Mouse (Mus musculus): ENCODE measurements at regions not wholly inside any gene's neighbourhood (a gene's known extent, or its start where the extent isn't known, plus 50 kb on each side); places are given as distances from the start of the nearest gene placed in this dataset.

- no peak for TF ChIP-seq CTCF (IDR thresholded peaks at IDR 0.05)
- in situ Hi-C loops (cut with MboI; ENCODE audit: low pct_unique_long_range_greater_than_20kb), result no loop called here
- ATAC-seq (no peak), DNase-seq (ENCODE audit: low read depth, low spot score) (no peak)
- ChIA-PET POLR2A (no interaction called here), CTCF (interaction anchor here (1.3 kb wide), 1 partner anchor 15 kb away, joined by 3 read pairs; no protein-coding TSS in a partner anchor)
- H3K27me3 ChIP-seq, result no peaks in the 10 kb centered on the region
These were observed 157.4 kb upstream of the Slc30a5 start for GRCm38 (mm10) chr13:100990646-100991045.

GRCm38 (mm10) chr13:100988671-100989531, 155.7 kb upstream of the Slc30a5 start:
- in situ Hi-C loops (cut with MboI; ENCODE audit: low pct_unique_long_range_greater_than_20kb), result no loop called here

GRCm38 (mm10) chr13:100988116-100988515, 154.9 kb upstream of the Slc30a5 start:
- no peak for ATAC-seq
- no peak for DNase-seq (ENCODE audit: low read depth, low spot score)
- ChIA-PET POLR2A (no interaction called here), CTCF (no interaction called here)
- no peaks in the 10 kb centered on the region for H3K27me3 ChIP-seq
- TF ChIP-seq CTCF (IDR thresholded peaks at IDR 0.05), result no peak
- in situ Hi-C loops (cut with MboI; ENCODE audit: low pct_unique_long_range_greater_than_20kb), result no loop called here

More at GRCm38 (mm10) chr13:100988671-100989531, 155.7 kb upstream of the Slc30a5 start:
- ATAC-seq (no peak), DNase-seq (ENCODE audit: low read depth, low spot score) (no peak)
- H3K27me3 ChIP-seq, result no peaks in the 10 kb centered on the region
- CTCF ChIA-PET, result no interaction called here
- POLR2A ChIA-PET, result no interaction called here
- TF ChIP-seq CTCF (IDR thresholded peaks at IDR 0.05), result no peak

GRCm38 (mm10) chr13:100975741-100976140, 142.5 kb upstream of the Slc30a5 start:
- CTCF ChIA-PET, result interaction anchor here (0.6 to 1.5 kb wide), 5 partner anchors 25 to 359 kb away, joined by 3 to 4 read pairs (median 3); no protein-coding TSS in a partner anchor
- no peak for DNase-seq (ENCODE audit: low read depth, low spot score)

GRCm38 (mm10) chr13:100971080-100972017, 138.1 kb upstream of the Slc30a5 start:
- DNase-seq (ENCODE audit: low read depth, low spot score), result no peak
- peak; percentile 60 for ATAC-seq
- ChIA-PET POLR2A (interaction anchor here (0.6 kb wide), 1 partner anchor 530 kb away, joined by 3 read pairs; no protein-coding TSS in a partner anchor), CTCF (interaction anchor here (1.7 kb wide), 1 partner anchor 39 kb away, joined by 5 read pairs; no protein-coding TSS in a partner anchor)
- in situ Hi-C loops (cut with MboI; ENCODE audit: low pct_unique_long_range_greater_than_20kb), result no loop called here
- TF ChIP-seq CTCF (IDR thresholded peaks at IDR 0.05), result no peak
- no peaks in the 10 kb centered on the region for H3K27me3 ChIP-seq

More at GRCm38 (mm10) chr13:100975741-100976140, 142.5 kb upstream of the Slc30a5 start:
- ATAC-seq, result no peak
- in situ Hi-C loops (cut with MboI; ENCODE audit: low pct_unique_long_range_greater_than_20kb), result no loop called here
- POLR2A ChIA-PET, result no interaction called here
- TF ChIP-seq CTCF (IDR thresholded peaks at IDR 0.05), result no peak
- H3K27me3 ChIP-seq, result no peaks in the 10 kb centered on the region

GRCm38 (mm10) chr13:100962811-100963540, 129.7 kb upstream of the Slc30a5 start:
- no peak for TF ChIP-seq CTCF (IDR thresholded peaks at IDR 0.05)
- ChIA-PET POLR2A (interaction anchor here (1.4 kb wide), 1 partner anchor 14 kb away, joined by 3 read pairs; no protein-coding TSS in a partner anchor), CTCF (interaction anchor here (1.1 kb wide), 1 partner anchor 27 kb away, joined by 3 read pairs; no protein-coding TSS in a partner anchor)
- no peak for ATAC-seq
- no peak for DNase-seq (ENCODE audit: low read depth, low spot score)
- in situ Hi-C loops (cut with MboI; ENCODE audit: low pct_unique_long_range_greater_than_20kb), result no loop called here
- H3K27me3 ChIP-seq, result no peaks in the 10 kb centered on the region

- ATAC-seq, result no peak
- TF ChIP-seq CTCF (IDR thresholded peaks at IDR 0.05), result no peak
- H3K27me3 ChIP-seq, result no peaks in the 10 kb centered on the region
- POLR2A ChIA-PET, result interaction anchor here (0.6 kb wide), 1 partner anchor 615 kb away, joined by 3 read pairs; no protein-coding TSS in a partner anchor
- CTCF ChIA-PET, result interaction anchor here (0.8 to 1.4 kb wide), 4 partner anchors 10 to 765 kb away, joined by 3 to 6 read pairs (median 4); no protein-coding TSS in a partner anchor
- DNase-seq (ENCODE audit: low read depth, low spot score), result no peak
- in situ Hi-C loops (cut with MboI; ENCODE audit: low pct_unique_long_range_greater_than_20kb), result no loop called here
These were observed 121.5 kb upstream of the Slc30a5 start for GRCm38 (mm10) chr13:100954598-100955251.

- no peaks in the 10 kb centered on the region for H3K27me3 ChIP-seq
- DNase-seq (ENCODE audit: low read depth, low spot score) (no peak), ATAC-seq (no peak)
- no peak for TF ChIP-seq CTCF (IDR thresholded peaks at IDR 0.05)
- POLR2A ChIA-PET, result interaction anchor here (0.6 kb wide), 1 partner anchor 615 kb away, joined by 3 read pairs; no protein-coding TSS in a partner anchor
- CTCF ChIA-PET, result interaction anchor here (0.8 to 1.4 kb wide), 4 partner anchors 10 to 765 kb away, joined by 3 to 6 read pairs (median 4); no protein-coding TSS in a partner anchor
- in situ Hi-C loops (cut with MboI; ENCODE audit: low pct_unique_long_range_greater_than_20kb), result no loop called here
These were observed 120.9 kb upstream of the Slc30a5 start for GRCm38 (mm10) chr13:100954106-100954505.

GRCm38 (mm10) chr13:100951185-100951508, 117.9 kb upstream of the Slc30a5 start:
- in situ Hi-C loops (cut with MboI; ENCODE audit: low pct_unique_long_range_greater_than_20kb), result no loop called here
- CTCF ChIA-PET, result interaction anchor here (0.7 to 1.3 kb wide), 2 partner anchors 15 to 69 kb away, joined by 3 read pairs; no protein-coding TSS in a partner anchor

More at GRCm38 (mm10) chr13:100951185-100951508, 117.9 kb upstream of the Slc30a5 start:
- no peak for TF ChIP-seq CTCF (IDR thresholded peaks at IDR 0.05)
- DNase-seq (ENCODE audit: low read depth, low spot score), result no peak
- no peak for ATAC-seq
- H3K27me3 ChIP-seq, result no peaks in the 10 kb centered on the region
- POLR2A ChIA-PET, result interaction anchor here (0.7 to 0.9 kb wide), 3 partner anchors 9 to 756 kb away, joined by 3 to 6 read pairs (median 4); no protein-coding TSS in a partner anchor

All from Patski (cell line).